Mouse (Mus musculus) c-Kit-positive CD71-positive TER-119-positive erythroid progenitor cells, embryonic 14.5 days (primary cell): Measurements from ENCODE around the gene Adi1.

Experiments
- DNase-seq: peaks from one replicate; pipeline ENCODE4 v3.0.0-alpha.2; 2013; ENCODE audit warnings: low spot score

The Adi1 gene

GRCm38 (mm10) chr12:28675121-28675924 lies at the start of gene Adi1:
Adi1 (plus strand) TSS chr12:28675231.
- DNase-seq, result peak; percentile 57

DNA sequence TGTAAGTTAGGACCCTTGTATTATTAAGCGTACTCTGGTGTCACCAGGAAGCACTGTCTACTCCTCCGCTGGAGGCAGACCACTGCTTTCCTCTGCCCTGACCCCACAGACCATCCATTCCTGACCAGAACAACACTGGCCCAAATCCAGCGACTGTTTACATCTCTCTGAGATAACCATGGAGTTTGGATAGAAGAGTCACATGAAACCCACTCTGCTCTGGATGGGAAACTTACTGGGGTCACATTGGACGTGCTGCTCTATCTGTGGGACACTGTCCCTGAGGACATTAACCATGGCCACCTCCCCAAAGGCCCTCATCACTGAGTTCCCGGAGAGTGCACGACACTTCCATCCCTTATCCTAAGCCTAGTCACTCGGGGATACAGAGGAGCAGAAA lies 49.6 kb upstream of the Adi1 start:
- no peak for DNase-seq

DNA sequence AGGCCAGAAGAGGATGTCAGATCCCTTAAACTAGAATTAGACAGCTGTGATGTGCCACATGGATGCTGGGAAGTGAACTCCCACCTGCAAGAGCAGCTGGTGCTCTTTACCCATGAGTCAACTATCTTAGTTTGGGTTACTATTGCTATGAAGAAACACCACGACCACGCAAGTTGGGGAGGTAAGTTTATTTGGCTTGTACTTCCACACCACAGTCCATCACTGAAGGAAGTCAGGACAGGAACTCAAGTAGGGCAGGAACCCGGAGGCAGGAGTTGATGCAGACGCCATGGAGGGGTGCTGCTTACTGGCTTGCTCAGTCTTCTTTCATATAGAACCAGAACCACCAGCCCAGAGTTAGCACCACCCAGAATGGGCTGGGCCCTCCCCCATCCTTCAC lies 47.9 kb upstream of the Adi1 start:
- DNase-seq, result no peak

GRCm38 (mm10) chr12:28628436-28628835 lies 46.6 kb upstream of the Adi1 start:
- no peak for DNase-seq

GRCm38 (mm10) chr12:28635058-28635534 lies 39.9 kb upstream of the Adi1 start:
- no peak for DNase-seq

- peak; percentile 93 for DNase-seq
Measured at GRCm38 (mm10) chr12:28635535-28636476, 39.2 kb upstream of the Adi1 start, which contains the start of gene Rps7. Rps7 (minus strand) TSS chr12:28635953.

- no peak for DNase-seq
Measured at GRCm38 (mm10) chr12:28636543-28636942, 38.5 kb upstream of the Adi1 start.

DNA sequence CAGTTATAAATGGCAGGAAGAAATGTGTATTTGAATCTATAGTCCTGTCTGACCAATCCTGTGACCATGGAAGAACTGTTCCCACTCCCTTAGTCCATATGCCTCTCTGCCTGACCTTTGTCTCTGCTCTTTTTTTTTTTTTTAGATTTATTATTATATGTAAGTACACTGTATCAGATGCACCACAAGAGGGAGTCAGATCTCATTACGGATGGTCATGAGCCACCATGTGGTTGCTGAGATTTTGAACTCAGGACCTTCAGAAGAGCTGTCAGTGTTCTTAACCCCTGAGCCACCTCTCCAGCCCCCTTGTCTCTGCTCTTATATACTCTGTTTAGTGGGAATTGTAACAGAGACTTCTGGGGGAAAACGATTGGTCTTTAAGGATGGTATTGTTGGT lies 36.3 kb upstream of the Adi1 start:
- no peak for DNase-seq

- peak; percentile 84 for DNase-seq
Measured at GRCm38 (mm10) chr12:28649141-28650110, 25.6 kb upstream of the Adi1 start, which contains the start of gene Rnaseh1. Rnaseh1 (plus strand) TSS chr12:28649602.

- DNase-seq, result no peak
Measured at GRCm38 (mm10) chr12:28662628-28663027, 12.4 kb upstream of the Adi1 start.

DNA sequence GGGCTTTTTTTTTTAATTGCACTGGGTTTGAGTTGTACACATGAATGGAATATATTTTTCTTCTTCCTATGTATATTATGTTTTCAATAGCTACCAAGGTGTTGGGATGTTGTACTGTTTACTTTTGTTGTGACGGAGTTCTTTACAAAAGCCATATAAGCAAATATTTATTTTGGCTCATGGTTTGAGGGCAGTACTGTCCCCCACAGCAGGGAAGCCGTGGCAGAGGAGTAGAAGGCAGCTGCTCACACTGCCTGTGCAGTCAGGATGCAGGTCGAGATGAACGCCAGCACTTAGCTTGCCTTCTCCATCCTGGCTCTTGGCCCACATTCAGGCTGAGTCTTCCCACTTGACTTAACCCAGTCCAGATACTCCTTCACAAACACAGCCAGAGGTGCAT lies 8.3 kb upstream of the Adi1 start:
- no peak for DNase-seq

DNA sequence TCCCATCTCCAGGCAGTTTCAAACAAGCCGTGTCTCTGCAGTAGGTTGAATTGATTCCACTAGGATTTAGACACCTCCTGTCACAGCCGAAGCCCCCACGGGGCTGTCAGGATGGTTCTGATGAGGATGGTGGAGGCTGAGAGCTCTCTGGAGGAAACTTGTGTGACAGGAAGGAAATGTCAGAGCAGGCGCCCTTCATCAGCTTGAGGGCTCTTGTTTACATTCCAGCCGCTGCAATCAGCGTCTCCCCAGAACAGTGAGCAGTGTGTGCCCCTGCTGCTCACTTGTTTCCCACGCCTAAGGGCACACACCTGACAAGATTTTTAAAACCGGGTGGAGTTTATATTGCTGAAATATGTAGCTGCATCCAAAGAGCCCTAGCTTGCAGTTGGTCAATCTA lies 7.7 kb upstream of the Adi1 start:
- no peak for DNase-seq

- peak; percentile 11 for DNase-seq
Measured at GRCm38 (mm10) chr12:28674038-28674720, 852 bp upstream of the Adi1 start.

- no peak for DNase-seq
Measured at GRCm38 (mm10) chr12:28675925-28676209, 836 bp downstream of the Adi1 start.

DNA sequence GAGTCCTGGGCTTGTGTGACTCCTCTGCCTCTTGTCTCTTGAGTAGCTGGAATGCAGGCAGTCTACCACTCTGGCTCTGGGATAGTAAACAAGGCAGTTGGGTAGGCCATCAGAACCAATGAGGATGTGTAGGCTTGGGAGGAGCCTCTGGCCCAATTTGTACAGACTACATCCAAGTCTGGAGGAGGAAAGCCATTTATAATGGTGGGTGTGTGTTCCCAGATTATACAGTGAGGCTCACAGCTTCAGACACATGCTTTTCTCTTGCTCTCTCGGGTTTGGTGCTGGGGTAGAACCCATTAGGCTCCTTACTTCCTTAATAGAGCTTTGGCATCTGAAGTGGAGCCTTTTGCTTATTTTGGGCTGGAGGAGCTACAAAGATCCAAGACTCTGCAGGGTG lies 9.6 kb downstream of the Adi1 start:
- DNase-seq, result no peak

DNA sequence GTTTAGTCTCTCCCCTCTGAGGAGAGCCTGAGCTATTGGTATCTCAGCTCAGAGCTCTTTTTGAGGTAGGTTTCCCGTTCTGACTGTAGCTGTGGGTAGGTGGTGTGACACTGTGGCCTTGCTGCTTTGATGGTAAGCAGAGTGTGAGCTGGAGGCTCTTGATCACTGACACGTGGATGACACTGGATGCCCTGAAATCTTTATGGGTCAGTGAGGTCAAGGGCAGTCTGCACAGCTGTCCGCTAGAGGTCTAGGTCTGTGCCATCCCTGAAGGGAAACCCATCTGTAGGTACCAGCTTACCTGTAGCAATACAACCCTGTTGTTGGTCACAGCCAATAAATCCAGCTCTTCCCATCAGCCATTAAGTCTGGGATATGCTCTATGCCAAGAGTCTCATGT lies 10.7 kb downstream of the Adi1 start:
- DNase-seq, result no peak

GRCm38 (mm10) chr12:28686199-28686879 lies 11.3 kb downstream of the Adi1 start:
- DNase-seq, result no peak

DNA sequence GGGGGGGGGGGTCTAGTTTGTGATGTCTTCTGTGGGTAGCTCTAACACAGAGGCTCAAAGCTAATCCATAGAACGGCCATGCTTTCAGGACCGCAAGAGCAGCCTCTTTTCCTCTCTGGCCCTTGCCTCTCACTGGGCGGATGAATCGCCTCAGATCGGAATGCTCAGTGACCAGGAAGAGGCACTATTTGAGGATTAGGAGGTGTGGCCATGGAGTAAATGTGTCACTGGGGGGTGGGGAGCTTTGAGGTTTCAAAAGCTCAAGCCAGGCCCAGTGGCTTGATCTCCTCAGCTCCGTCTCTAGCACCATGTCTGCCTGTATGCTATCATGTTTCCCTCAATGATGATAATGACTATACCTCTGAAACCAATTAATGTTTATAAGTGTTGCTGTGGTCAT lies 14.0 kb downstream of the Adi1 start:
- no peak for DNase-seq

DNA sequence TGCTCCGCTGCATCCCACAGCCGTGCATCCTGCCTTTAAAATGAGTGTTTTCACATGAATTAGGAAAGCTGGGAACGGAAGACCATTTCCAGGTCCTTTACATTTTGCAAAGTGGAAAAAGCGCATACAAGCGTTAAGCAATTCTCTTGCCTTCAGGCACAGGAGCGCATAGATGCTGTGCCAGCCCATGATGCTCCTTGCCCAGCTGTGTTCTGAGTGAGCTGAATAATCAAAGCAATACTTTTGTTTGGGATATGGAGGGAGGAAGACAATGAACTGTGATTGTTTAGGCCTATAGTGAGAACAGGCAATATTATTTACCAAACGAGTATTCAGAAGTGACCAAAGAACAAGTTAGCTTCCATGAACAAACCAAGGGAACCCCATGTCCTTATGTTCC lies 15.7 kb downstream of the Adi1 start:
- DNase-seq, result no peak

DNA sequence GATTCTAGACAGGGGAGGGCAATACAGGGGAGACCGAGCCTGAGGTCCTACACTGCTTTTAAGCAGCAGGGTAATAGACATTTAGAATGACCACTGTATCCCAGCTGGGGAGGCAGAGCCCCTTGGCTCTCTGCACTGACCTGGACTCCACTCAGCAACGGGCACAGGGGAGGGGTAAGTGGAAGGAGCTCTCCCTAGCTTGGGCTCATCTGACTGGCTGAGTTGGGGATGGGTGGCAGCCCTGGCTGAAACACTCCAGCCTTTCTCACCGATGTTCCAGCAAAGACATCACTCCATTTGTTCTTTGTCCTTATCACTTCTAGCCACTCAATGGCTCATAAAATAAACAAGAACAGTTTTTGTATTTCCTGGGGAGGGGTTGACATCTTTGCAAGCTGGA lies 18.7 kb downstream of the Adi1 start:
- DNase-seq, result no peak

GRCm38 (mm10) chr12:28694231-28694630 lies 19.2 kb downstream of the Adi1 start:
- DNase-seq, result no peak
